Mouse (Mus musculus) bone marrow, adult 2 months (tissue): ENCODE data around the gene Slc37a4.

Experiments used
- CTCF ChIP-seq: fragments of 200-500 bp; IDR thresholded peaks from 2 replicates; pipeline ENCODE4 v1.5.1; 2011; ENCODE audit warnings: low read length, control low read depth; ENCODE audit not compliant: control insufficient read depth, insufficient read depth
- POLR2A ChIP-seq: fragments of 200-500 bp; IDR thresholded peaks from 2 replicates; pipeline ENCODE4 v1.6.1; 2011; ENCODE audit warnings: low read depth, mild to moderate bottlenecking, control low read depth, low read length, borderline replicate concordance; ENCODE audit not compliant: control insufficient read depth

- TF ChIP-seq CTCF: no peak
- no peak for TF ChIP-seq POLR2A
These were observed 23.3 kb upstream of the Slc37a4 start for GRCm38 (mm10) chr9:44373386-44373785.
